Mouse (Mus musculus): ENCODE measurements around the gene Maff.

- TF ChIP-seq CTCF (IDR thresholded peaks at IDR 0.05; ENCODE audit: low read depth): no peak
- TF ChIP-seq EP300 (IDR thresholded peaks at IDR 0.05; ENCODE audit: low read depth): no peak
Measured at GRCm38 (mm10) chr15:79323791-79324155, 22.6 kb upstream of the Maff start.
